In the genomic region with DNA sequence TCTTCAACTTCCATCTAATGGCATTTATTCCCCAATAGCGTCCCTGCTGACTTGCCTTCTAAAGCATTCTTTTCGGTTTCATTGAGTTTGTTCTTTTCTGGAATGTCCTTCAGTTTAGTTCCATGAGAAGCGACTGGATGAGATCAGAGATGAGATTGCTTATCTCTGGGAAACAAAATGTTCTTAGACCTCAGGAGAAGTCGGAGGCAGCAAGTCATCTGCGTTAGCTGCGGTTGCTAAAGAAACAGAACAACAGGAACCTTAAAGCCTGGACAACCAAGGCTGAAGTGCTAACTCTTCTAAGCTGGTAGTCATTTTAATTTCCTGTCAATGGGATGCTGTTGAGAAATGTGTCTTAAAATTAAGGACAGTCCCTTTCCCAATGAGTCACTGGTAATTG, we compare ENCODE assay signal across 17 mouse cellular contexts.
DNase-seq lines count a peak whose midpoint lies in the region; ATAC-seq and TF ChIP-seq lines count a peak whose summit lies in the region.
"Had no signal": no experiment of that assay in that cellular context is flagged by ENCODE, and none has a peak within 500 bp of the region (broad histone marks: within the 10 kb centered on the region; RNA-seq: fewer than 3 reads in every experiment).

No protein-coding gene starts in this region.

- H3K36me3 ChIP-seq in kidney, adult 2 months (ENCODE audit: control insufficient read depth, insufficient read depth, low read length), result no peaks in the 10 kb centered on the region
- H3K36me3 ChIP-seq in neural tube, embryonic 13.5 days, result no peaks in the 10 kb centered on the region
- H3K36me3 ChIP-seq in forebrain, embryonic 12.5 days (replicated peaks), result no peaks in the 10 kb centered on the region
- H3K36me3 ChIP-seq: G1E; limb, embryonic 15.5 days had no signal

- H3K4me3 ChIP-seq in kidney, adult 2 months (ENCODE audit: insufficient read depth, low read depth, low read length), result no peak overlapping the region
- H3K4me3 ChIP-seq in neural tube, embryonic 13.5 days, result no peak overlapping the region
- no peak overlapping the region for H3K4me3 ChIP-seq in forebrain, embryonic 12.5 days (replicated peaks)
- H3K4me3 ChIP-seq: erythroblast, embryonic 14.5 days; limb, embryonic 15.5 days had no signal

- 78% methylated on average over 6 of the region's 6 CpGs for WGBS in kidney, adult 2 months
- WGBS in neural tube, embryonic 13.5 days, result 71% methylated on average over 6 of the region's 6 CpGs
- WGBS in forebrain, embryonic 12.5 days, result 69% methylated on average over 6 of the region's 6 CpGs

- no peaks in the 10 kb centered on the region for H3K27me3 ChIP-seq in kidney, adult 2 months (replicated peaks; ENCODE audit: control insufficient read depth, insufficient read depth, low read length)
- no peaks in the 10 kb centered on the region; the same call in 1 of the 2 replicates for H3K27me3 ChIP-seq in neural tube, embryonic 13.5 days
- H3K27me3 ChIP-seq in forebrain, embryonic 12.5 days, result peaks cover 5% of the 10 kb centered on the region; the same call in 1 of the 2 replicates
- H3K27me3 ChIP-seq: limb, embryonic 15.5 days had no signal

- no peaks in the 10 kb centered on the region for H3K4me1 ChIP-seq in kidney, adult 2 months (ENCODE audit: control insufficient read depth, insufficient read depth, low read length)
- H3K4me1 ChIP-seq in neural tube, embryonic 13.5 days (replicated peaks), result peaks cover 26% of the 10 kb centered on the region
- H3K4me1 ChIP-seq in forebrain, embryonic 12.5 days, result peaks cover 11% of the 10 kb centered on the region
- H3K4me1 ChIP-seq: limb, embryonic 15.5 days had no signal

- DNase-seq in adrenal gland, adult (ENCODE audit: inconsistent age in 2 of 2, low spot score in 1 of 2), result peak; percentile 70 to 80
- no peak for DNase-seq in adrenal gland, postnatal 25 days
- peak; percentile 7 for DNase-seq in kidney, adult 2 months
- no peak for DNase-seq in kidney, postnatal 10 days
- DNase-seq in neural tube, embryonic 10.5 days (ENCODE audit: extremely low spot score, low spot score), result no peak
- no peak for DNase-seq in spleen, postnatal 4 days (ENCODE audit: low spot score in 2 of 2)
- DNase-seq: cerebellum, adult 2 months; heart, adult 18-20 months; right cerebral cortex, postnatal 25 days had no signal

- no peak for ATAC-seq in neural tube, embryonic 13.5 days (ENCODE audit: low read depth)
- ATAC-seq in forebrain, embryonic 12.5 days (ENCODE audit: low FRiP score), result no peak
- ATAC-seq: CD4-positive, CD25-positive, alpha-beta regulatory T cell, adult 4 months; forebrain, embryonic 16.5 days; intestine, embryonic 16.5 days had no signal

- no peak overlapping the region for H3K9ac ChIP-seq in neural tube, embryonic 13.5 days
- no peak overlapping the region for H3K9ac ChIP-seq in forebrain, embryonic 12.5 days
- H3K9ac ChIP-seq: limb, embryonic 15.5 days had no signal

- H3K9me3 ChIP-seq in neural tube, embryonic 13.5 days, result no peaks in the 10 kb centered on the region
- no peaks in the 10 kb centered on the region for H3K9me3 ChIP-seq in forebrain, embryonic 12.5 days
- H3K9me3 ChIP-seq: limb, embryonic 15.5 days had no signal

- no peak for TF ChIP-seq POLR2A in kidney, adult 2 months (IDR thresholded peaks at IDR 0.05; ENCODE audit: low read depth, low read length)

- no peak overlapping the region for H3K4me2 ChIP-seq in neural tube, embryonic 13.5 days
- no peak overlapping the region for H3K4me2 ChIP-seq in forebrain, embryonic 12.5 days
- H3K4me2 ChIP-seq: limb, embryonic 15.5 days had no signal

- H3K27ac ChIP-seq in kidney, adult 2 months (ENCODE audit: insufficient read depth, low read depth, low read length), result no peak overlapping the region
- H3K27ac ChIP-seq in neural tube, embryonic 13.5 days (replicated peaks), result 0 out of 2 replicates have a peak overlapping the region, but pooled peaks have one; percentile 18
- no peak overlapping the region for H3K27ac ChIP-seq in forebrain, embryonic 12.5 days
- H3K27ac ChIP-seq: limb, embryonic 15.5 days had no signal

- TF ChIP-seq CTCF in kidney, adult 2 months (conservative IDR thresholded peaks at IDR 0.05; ENCODE audit: insufficient read depth, insufficient read length, low read depth, low read length), result no peak

Comparison
In these comparisons a context has a peak if more than half of its experiments do, and no peak if none do; other contexts are left out.
1. DNase-seq: peak in adrenal gland, adult (2 of 2) and kidney, adult 2 months (single experiment); none in adrenal gland, postnatal 25 days (single experiment), kidney, postnatal 10 days (single experiment), neural tube, embryonic 10.5 days (single experiment) and spleen, postnatal 4 days (0 of 2).